Comparison of ENCODE assay signal across 21 mouse cellular contexts in the genomic region with DNA sequence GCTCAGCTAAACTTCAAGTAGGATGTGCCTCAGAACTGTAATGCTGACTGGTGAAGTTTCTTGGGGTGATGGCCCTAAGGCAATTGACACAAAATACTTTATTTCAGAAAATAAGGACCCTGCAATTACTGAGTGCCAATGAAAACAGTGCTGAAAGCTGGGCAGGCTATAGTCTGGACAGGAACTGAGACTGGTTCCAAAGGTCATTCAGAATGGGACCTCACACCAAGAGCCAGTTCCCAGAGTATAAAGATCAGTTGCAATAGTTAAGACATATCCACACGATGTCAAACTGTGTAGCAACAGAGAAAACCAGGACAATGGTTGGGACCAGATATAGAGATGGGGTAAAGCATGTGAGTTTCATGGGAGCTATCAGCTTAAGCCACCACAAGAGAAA.
"Had no signal": no experiment of that assay in that cellular context is flagged by ENCODE, and none has a peak within 500 bp of the region (broad histone marks: within the 10 kb centered on the region; RNA-seq: fewer than 3 reads in every experiment).

No protein-coding gene starts in this region.

- ATAC-seq: forebrain, embryonic 16.5 days; hindbrain, embryonic 16.5 days; inflammation-experienced regulatory T-cells, adult 6 months; intestine, embryonic 15.5 days; intestine, postnatal 0 days; liver, embryonic 12.5 days had no signal

- H3K27me3 ChIP-seq: heart, embryonic 12.5 days; intestine, embryonic 15.5 days; limb, embryonic 13.5 days; limb, embryonic 15.5 days; liver, embryonic 12.5 days had no signal

- H3K4me2 ChIP-seq: heart, embryonic 12.5 days; hindbrain, embryonic 14.5 days; intestine, embryonic 15.5 days; limb, embryonic 13.5 days; limb, embryonic 15.5 days; liver, embryonic 12.5 days had no signal

- H3K4me1 ChIP-seq: heart, embryonic 10.5 days; heart, embryonic 12.5 days; liver, embryonic 12.5 days had no signal

- H3K9ac ChIP-seq: heart, embryonic 12.5 days; hindbrain, embryonic 14.5 days; intestine, embryonic 15.5 days; limb, embryonic 13.5 days; limb, embryonic 15.5 days; liver, embryonic 12.5 days; liver, embryonic 14.5 days had no signal

- H3K4me3 ChIP-seq: gastrocnemius, adult 2 months; heart, embryonic 10.5 days; heart, embryonic 12.5 days; intestine, embryonic 15.5 days; limb, embryonic 13.5 days; limb, embryonic 15.5 days; liver, embryonic 12.5 days had no signal

- H3K36me3 ChIP-seq: heart, embryonic 10.5 days; heart, embryonic 12.5 days; intestine, embryonic 15.5 days; limb, embryonic 13.5 days; limb, embryonic 15.5 days; liver, embryonic 12.5 days had no signal

- H3K9me3 ChIP-seq: heart, embryonic 10.5 days; heart, embryonic 12.5 days; intestine, embryonic 15.5 days; limb, embryonic 13.5 days; limb, embryonic 15.5 days; liver, embryonic 12.5 days had no signal

- H3K27ac ChIP-seq: gastrocnemius, adult 2 months; heart, embryonic 10.5 days; hindbrain, embryonic 14.5 days; intestine, embryonic 15.5 days; limb, embryonic 13.5 days; limb, embryonic 15.5 days; liver, embryonic 12.5 days; liver, embryonic 14.5 days had no signal

- DNase-seq: gastrocnemius, adult 2 months; gastrocnemius, postnatal 10 days; gastrocnemius, postnatal 25 days; heart, adult 18-20 months; heart, postnatal 10 days; layer of hippocampus, adult 9-11 months; layer of hippocampus, postnatal 36 days; left cerebral cortex, postnatal 4 days; lung, adult 18-20 months had no signal
